Mouse (Mus musculus): ENCODE data around the gene Vrk2. TPM values are rescaled to one million over a fixed set of nuclear protein-coding genes. Genes with fewer than 3 reads are reported as not detected.

The Vrk2 gene
- total RNA-seq, 2 experiments from 2014 or later: 2.3 to 5.0 TPM

DNA sequence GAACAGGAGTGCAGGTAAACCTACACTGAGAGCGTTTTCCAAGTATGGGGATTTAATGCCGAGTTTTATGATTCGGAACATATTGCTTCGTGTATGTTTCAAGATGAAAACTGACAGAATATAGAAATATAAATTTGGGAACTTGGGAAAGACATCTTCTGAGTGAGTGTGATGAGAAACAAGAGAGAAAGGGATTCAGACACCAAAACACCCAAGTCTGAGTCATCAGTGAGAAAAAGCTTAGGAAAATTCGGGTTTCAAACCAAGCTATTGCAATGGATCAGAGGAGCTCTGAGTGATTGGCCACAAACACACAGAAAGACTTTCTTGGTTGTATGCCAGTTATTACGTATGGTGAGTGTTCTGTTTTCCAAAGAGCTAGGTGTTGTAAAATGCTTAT is 4.0 kb upstream of the Vrk2 start:
- DNase-seq (ENCODE audit: extremely low spot score in 1 of 2, low spot score in 2 of 2): no peak
- peak overlapping the region; percentile 82 for H3K27ac ChIP-seq
- intact Hi-C loops (cut with DNase I): no loop called here
- H3K4me3 ChIP-seq: no peak overlapping the region
- no peak for TF ChIP-seq CTCF (IDR thresholded peaks at IDR 0.05)

DNA sequence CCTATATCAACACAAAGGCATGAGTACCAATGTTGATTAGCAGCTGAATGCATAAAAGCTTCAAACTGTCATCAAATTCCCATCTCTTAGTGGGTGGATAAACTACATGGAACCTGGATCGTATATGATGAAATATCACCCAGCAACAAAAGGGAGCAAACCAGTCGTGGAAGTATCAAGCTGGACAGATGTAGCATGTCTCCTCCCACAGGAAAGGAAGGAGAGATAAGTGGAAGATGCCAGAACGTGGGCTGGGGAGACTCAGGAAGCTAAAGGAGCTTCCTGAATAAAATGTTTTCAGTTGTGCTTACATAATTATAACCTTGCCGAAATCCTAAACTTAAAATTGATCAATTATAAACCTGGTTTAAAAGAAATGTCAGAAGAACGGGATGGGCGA is 3.3 kb upstream of the Vrk2 start:
- DNase-seq (ENCODE audit: extremely low spot score in 1 of 2, low spot score in 2 of 2): no peak
- no peak for TF ChIP-seq CTCF (IDR thresholded peaks at IDR 0.05)
- no peak overlapping the region for H3K4me3 ChIP-seq
- intact Hi-C loops (cut with DNase I): no loop called here
- peak overlapping the region; percentile 82 for H3K27ac ChIP-seq

- Histone ChIP-seq H3K4me3 (no peak overlapping the region), H3K27ac (no peak overlapping the region; the same call in 1 of the 2 replicates)
- no peak for TF ChIP-seq CTCF (IDR thresholded peaks at IDR 0.05)
- intact Hi-C loops (cut with DNase I): no loop called here
- no peak for DNase-seq (ENCODE audit: extremely low spot score in 1 of 2, low spot score in 2 of 2)
Observed at GRCm38 (mm10) chr11:26596186-26596585, 2.4 kb upstream of the Vrk2 start.

DNA sequence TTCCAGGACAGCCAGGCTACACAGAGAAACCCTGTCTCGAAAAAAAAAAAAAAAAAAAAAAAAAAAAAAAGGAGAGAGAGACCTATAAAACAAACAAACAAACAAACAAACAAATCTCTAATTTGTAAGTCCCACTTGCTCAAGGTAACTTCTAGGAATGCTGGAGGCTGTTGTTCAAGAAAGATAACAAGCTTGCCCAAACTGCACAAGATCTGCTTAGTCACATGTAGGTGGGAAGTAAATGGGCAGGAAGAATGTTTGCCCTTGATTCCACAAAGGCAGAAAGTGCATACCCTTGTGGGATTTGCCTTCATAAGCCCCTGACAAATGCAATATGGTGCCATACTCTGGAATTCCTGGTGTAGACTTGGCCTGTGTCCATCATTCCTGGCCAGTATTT is 688 bp upstream of the Vrk2 start:
- TF ChIP-seq CTCF (IDR thresholded peaks at IDR 0.05): no peak
- no peak overlapping the region for H3K4me3 ChIP-seq
- intact Hi-C loops (cut with DNase I): loop anchor here (5.0 kb wide), 1 partner anchor 368 kb away; no protein-coding TSS in a partner anchor
- no peak for DNase-seq (ENCODE audit: extremely low spot score in 1 of 2, low spot score in 2 of 2)
- H3K27ac ChIP-seq: no peak overlapping the region

DNA sequence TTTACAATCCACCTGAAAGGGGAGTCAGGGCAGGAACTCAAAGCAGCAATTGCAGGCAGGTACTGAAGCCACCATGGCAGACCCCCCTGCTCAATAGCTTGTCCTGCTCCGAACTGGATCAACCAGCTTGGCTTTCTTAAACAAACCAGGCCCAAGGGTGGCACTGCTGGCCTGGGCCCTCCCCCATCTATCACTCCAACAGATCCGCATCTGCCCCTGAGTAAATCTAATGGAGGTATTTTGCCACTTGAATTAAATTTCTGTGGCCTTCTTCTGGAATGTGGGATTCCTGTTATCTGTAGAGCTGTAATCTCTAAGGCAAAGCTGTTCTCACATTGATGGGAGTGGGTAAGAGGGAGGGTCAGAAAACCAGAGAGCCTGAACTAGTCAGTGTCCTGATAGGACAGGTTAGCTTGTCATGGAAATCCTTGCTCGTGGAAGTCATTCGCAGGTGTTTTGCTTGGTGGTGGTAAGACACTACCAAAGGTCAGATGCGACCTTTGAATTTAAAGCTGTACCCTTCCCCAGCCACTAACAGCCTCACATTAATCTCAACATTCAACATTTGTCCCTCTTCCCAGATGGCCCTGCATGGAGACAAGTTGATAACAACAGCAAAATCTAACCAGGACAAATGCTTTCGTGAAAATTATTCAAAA is 1.3 kb downstream of the Vrk2 start:
- TF ChIP-seq CTCF (IDR thresholded peaks at IDR 0.05): no peak
- intact Hi-C loops (cut with DNase I): loop anchor here (5.0 kb wide), 1 partner anchor 370 kb away; no protein-coding TSS in a partner anchor
- peak overlapping the region; percentile 65 for H3K4me3 ChIP-seq
- H3K27ac ChIP-seq: no peak overlapping the region
- no peak for DNase-seq (ENCODE audit: extremely low spot score in 1 of 2, low spot score in 2 of 2)

DNA sequence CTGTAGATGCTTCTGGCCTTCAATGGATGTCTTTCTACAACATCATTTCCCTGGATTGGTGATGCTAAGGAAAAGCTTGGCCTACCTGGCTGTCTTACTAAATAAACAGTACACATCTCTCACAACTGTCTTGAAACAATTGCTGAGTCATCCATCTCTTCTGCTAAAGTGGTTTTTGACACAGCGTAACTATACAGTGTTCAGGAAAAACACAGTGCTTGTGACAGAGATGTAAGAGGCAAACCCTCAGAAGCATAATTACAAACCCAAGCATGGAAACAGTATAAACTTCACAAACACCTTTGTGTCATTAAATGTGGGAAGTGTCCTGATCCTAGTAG is 6.6 kb downstream of the Vrk2 start:
- no peak for TF ChIP-seq CTCF (IDR thresholded peaks at IDR 0.05)
- Histone ChIP-seq H3K27ac (no peak overlapping the region), H3K4me3 (no peak overlapping the region)
- DNase-seq (ENCODE audit: extremely low spot score in 1 of 2, low spot score in 2 of 2): no peak
- intact Hi-C loops (cut with DNase I): no loop called here

GRCm38 (mm10) chr11:26586367-26587183 is 7.2 kb downstream of the Vrk2 start:
- TF ChIP-seq CTCF (IDR thresholded peaks at IDR 0.05): no peak
- Histone ChIP-seq H3K4me3 (no peak overlapping the region), H3K27ac (no peak overlapping the region)
- DNase-seq (ENCODE audit: extremely low spot score in 1 of 2, low spot score in 2 of 2): no peak
- intact Hi-C loops (cut with DNase I): no loop called here

DNA sequence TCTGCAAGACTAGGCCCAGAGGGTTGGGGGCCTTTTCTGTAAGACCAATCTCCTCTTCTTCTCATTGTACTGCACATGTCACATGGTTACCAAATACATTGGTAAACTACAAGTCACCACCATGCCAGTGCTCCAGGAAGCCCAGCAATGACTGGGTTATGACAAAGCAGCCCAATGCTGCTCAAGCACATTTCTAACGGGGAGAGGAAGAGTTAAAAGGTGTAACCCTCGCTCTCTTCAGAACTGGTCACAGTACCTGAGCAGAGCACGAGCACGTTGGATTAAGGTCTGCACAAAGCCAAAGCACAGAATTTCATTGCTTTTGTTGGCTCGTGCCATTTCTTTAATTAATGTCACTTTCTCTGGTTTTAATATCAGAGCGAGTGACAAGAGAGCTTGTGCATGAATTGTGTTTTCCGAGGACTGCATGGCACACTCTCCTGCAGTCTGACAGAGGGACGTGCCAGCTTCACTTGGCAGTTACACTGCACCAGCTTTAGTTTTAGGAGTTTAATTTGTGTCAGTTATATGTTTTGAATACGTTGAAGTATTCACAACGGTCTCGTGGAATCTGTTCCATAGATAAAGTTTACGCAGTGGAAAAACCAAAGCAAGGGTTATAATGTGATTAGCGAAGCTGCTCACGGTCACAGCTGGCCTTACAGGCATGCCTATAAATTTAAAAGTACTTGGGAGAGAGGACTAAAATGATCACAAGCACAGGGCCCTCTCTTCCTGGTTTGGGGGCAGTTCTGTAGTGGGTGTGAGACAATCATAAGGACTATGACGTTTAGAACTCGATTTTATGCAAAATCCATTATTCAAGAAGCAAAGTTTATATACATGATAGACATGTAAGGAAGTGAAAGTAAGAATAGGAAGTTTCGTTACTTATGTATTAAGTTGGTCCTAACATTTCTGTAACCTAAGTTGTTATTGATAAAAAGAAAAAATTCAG is 8.1 kb downstream of the Vrk2 start:
- no peak for DNase-seq (ENCODE audit: extremely low spot score in 1 of 2, low spot score in 2 of 2)
- intact Hi-C loops (cut with DNase I): no loop called here
- H3K4me3 ChIP-seq: no peak overlapping the region
- TF ChIP-seq CTCF (IDR thresholded peaks at IDR 0.05): no peak
- no peak overlapping the region for H3K27ac ChIP-seq

DNA sequence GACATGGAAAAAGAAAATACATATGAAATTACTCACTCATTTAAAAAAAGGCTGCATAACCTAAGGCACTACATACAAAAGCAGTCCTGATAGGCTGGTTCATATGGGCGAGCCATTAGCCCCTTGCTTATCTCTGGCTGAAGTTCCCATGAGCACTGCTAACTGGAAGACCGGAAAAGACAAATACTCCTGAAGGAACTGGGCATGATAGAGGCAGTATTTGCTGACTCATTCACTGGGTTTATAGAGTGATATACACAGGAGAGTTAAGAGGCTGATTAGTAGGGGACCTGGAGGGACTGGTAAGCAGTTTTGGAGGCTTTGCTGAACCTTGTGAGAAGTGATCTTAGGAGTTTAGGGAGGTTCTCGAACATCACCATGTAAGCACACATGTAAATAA is 42.2 kb downstream of the Vrk2 start:
- Histone ChIP-seq H3K27ac (no peak overlapping the region), H3K4me3 (no peak overlapping the region)
- TF ChIP-seq CTCF (IDR thresholded peaks at IDR 0.05): no peak
- no peak for DNase-seq (ENCODE audit: extremely low spot score in 1 of 2, low spot score in 2 of 2)
- intact Hi-C loops (cut with DNase I): no loop called here

- H3K4me3 ChIP-seq: no peak overlapping the region
- no peak for TF ChIP-seq CTCF (IDR thresholded peaks at IDR 0.05)
- no peak overlapping the region for H3K27ac ChIP-seq
- DNase-seq (ENCODE audit: extremely low spot score in 1 of 2, low spot score in 2 of 2): no peak
- intact Hi-C loops (cut with DNase I): no loop called here
Observed at GRCm38 (mm10) chr11:26537816-26538215, 56.0 kb downstream of the Vrk2 start.

DNA sequence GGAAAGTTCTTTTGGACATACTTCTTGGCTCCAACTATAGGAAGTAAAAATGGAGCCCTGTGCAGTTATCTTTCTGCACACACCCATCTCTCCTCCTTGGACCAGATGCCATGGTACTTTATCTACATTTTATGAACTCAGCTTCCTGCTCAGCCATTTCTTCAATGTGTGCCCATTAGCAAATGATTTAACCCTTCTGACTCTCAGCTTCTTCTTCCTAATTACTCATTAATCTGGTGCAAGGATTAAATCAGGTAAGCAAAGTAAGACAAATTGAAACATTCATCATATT is 60.0 kb downstream of the Vrk2 start:
- DNase-seq (ENCODE audit: extremely low spot score in 1 of 2, low spot score in 2 of 2): no peak
- no peak for TF ChIP-seq CTCF (IDR thresholded peaks at IDR 0.05)
- Histone ChIP-seq H3K4me3 (no peak overlapping the region), H3K27ac (no peak overlapping the region)
- intact Hi-C loops (cut with DNase I): no loop called here
